Mouse (Mus musculus) embryonic facial prominence, embryonic 12.5 days (tissue): ENCODE results near the gene Rnf41. TPM values are rescaled to one million over a fixed set of nuclear protein-coding genes. Genes with fewer than 3 reads are reported as not detected.

Experiments
- ATAC-seq: fragments of 200-750 bp; cut with Nextera tagmentation; 2 replicates; pipeline ENCODE4 v1.8.0; 2017; ENCODE audit not compliant: insufficient number of reproducible peaks, insufficient read depth, low FRiP score, low TSS enrichment
- H3K27ac ChIP-seq: fragments of 300-500 bp; sonication (generic); 2 replicates; pipeline ENCODE4 v1.5.1; 2016; ENCODE audit warnings: mild to moderate bottlenecking
- H3K27me3 ChIP-seq: fragments of 300-500 bp; sonication (generic); 2 replicates; pipeline ENCODE4 v1.6.1; 2016; ENCODE audit warnings: mild to moderate bottlenecking, moderate library complexity
- H3K36me3 ChIP-seq: fragments of 300-500 bp; sonication (generic); 2 replicates; pipeline ENCODE4 v1.6.1; 2016; ENCODE audit warnings: mild to moderate bottlenecking
- H3K4me1 ChIP-seq: fragments of 300-500 bp; sonication (generic); 2 replicates; pipeline ENCODE4 v1.6.1; 2016
- H3K4me2 ChIP-seq: fragments of 300-500 bp; sonication (generic); replicated peaks from 2 replicates; pipeline ENCODE4 v1.6.1; 2016; ENCODE audit warnings: mild to moderate bottlenecking, moderate library complexity
- H3K4me3 ChIP-seq: fragments of 300-500 bp; sonication (generic); 2 replicates; pipeline ENCODE4 v1.5.1; 2016; ENCODE audit warnings: mild to moderate bottlenecking
- H3K9ac ChIP-seq: fragments of 300-500 bp; sonication (generic); 2 replicates; pipeline ENCODE4 v1.6.1; 2016; ENCODE audit warnings: mild to moderate bottlenecking, moderate library complexity
- H3K9me3 ChIP-seq: fragments of 300-500 bp; sonication (generic); 2 replicates; pipeline ENCODE4 v1.6.1; 2016; ENCODE audit warnings: mild to moderate bottlenecking, moderate library complexity
- WGBS: fragments of 180-500 bp; shearing (Covaris S2); methylation state at CpG from one replicate; pipeline ENCODE4 v1.1.7; 2016; 5-methylcytosine and 5-hydroxymethylcytosine counted together
- polyA plus RNA-seq: library from polyadenylated mRNA; unstranded; fragments of >200 nt; fragmentation: Nextera tagmentation; extraction: Ambion mirVana; gene quantifications from 2 replicates; pipeline ENCODE4 v1.2.1, GENCODE M21; 2016

Rnf41 gene
- polyA plus RNA-seq, result 44.5 and 50.5 TPM in 2 replicates

DNA sequence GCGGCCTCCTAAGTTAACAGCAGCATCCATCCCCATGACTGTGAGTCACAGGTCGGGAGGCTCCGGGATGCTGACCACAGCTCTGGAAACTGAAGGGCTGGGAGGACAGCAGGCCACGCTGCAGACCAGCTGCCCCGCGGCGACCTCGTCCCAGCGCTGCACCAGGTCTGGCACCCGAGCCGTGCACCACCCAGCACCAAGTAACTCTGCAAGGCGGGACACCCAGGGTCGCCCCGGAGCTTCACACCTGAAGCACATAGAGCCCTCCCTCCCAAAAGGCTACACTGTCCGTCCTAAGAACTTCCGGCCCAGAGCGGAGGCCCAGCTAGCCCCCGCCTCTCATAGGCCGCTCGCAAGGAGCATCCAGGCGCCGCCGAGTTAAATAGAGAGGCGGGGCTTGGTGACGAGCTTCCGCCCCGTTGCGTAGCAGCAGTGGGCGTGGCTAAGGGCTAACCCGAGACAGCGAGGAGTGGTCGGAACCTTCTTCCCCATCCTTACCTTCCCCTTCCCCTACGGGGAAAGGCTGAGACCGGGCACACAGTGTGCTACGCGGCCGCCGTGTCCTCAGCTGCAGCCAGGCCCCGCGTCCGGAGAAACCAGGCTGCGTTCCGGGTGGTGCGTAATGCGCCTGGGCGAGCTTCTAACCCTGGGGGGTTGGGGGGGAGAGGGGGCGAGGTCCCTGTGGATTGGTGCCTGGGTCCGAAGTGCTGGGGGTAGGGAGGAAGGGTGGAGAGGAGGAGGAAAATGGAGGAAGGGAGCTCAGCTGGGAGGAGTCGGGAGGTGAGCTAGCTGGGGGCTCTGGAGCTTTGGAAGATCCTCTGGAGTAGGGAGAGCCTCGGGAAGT is at the start of gene Rnf41, which contains the start of gene Nabp2:
Rnf41 (plus strand) TSS at position 447 of the 844 bp plus-strand sequence.
Nabp2 (minus strand) TSS at position 282 of the 844 bp plus-strand sequence.
- H3K36me3 ChIP-seq, result peaks cover 19% of the 10 kb centered on the region
- peak within 1 kb of the TSS; percentile 87 for H3K9ac ChIP-seq
- peak within 1 kb of the TSS; percentile 95 for H3K27ac ChIP-seq
- H3K9me3 ChIP-seq, result no peaks in the 10 kb centered on the region
- H3K4me3 ChIP-seq, result peak within 1 kb of the TSS; percentile 93
- peak within 1 kb of the TSS; percentile 84 for H3K4me2 ChIP-seq
- 0% methylated on average over 50 of the region's 50 CpGs for WGBS
- peak; percentile 92 for ATAC-seq
- no peaks in the 10 kb centered on the region for H3K27me3 ChIP-seq
- H3K4me1 ChIP-seq, result peaks cover 29% of the 10 kb centered on the region

DNA sequence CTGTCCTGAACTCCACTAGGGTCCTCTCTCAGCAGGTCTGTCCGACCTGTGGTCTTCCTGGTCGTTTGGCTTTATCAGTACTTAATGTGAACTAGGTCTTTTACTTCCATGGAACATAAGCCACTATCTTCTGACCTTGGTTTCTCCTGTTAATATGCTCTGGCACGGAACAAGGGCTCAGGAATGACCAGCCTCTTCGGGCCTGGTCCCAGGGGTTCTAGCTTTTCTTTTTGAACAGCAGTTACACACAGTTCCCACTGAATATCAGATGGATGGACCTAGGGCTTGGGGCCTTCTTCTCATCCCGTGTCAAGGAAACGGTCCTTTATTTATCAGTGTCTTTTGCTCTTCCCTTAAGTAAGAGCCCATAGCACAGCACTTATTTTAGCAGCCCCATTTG is 49.6 kb upstream of the Rnf41 start:
- Histone ChIP-seq H3K4me2 (no peak overlapping the region), H3K4me1 (no peaks in the 10 kb centered on the region), H3K36me3 (peaks cover 77% of the 10 kb centered on the region), H3K4me3 (no peak overlapping the region), H3K27me3 (no peaks in the 10 kb centered on the region), H3K9me3 (no peaks in the 10 kb centered on the region), H3K27ac (no peak overlapping the region), H3K9ac (no peak overlapping the region)
- 95% methylated on average over 6 of the region's 6 CpGs for WGBS
- no peak for ATAC-seq

DNA sequence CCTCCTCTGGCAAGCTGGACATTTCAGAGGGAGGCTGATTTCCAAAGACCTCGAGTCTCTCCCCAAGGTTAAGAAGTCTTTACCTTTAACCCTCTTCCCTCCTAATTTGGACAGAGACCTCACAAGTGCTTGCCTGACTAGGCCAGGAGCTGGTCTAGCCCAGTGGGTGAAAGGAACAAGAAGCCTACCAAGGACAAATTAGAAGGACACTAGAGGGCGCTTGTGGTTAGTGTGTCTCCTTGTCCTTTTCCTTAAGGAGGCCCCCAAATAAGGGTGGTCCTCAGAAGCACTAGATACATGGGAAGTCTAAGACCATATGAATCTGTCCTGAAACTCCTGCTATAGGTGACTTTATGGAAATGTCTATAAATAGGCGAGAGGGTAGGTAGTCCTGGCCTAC is 48.9 kb upstream of the Rnf41 start:
- Histone ChIP-seq H3K4me3 (no peak overlapping the region), H3K9ac (no peak overlapping the region), H3K9me3 (no peaks in the 10 kb centered on the region), H3K27ac (no peak overlapping the region), H3K4me1 (peaks cover 2% of the 10 kb centered on the region), H3K4me2 (no peak overlapping the region), H3K36me3 (peaks cover 71% of the 10 kb centered on the region), H3K27me3 (no peaks in the 10 kb centered on the region)
- ATAC-seq, result no peak
- 48% methylated on average over 3 of the region's 3 CpGs for WGBS

DNA sequence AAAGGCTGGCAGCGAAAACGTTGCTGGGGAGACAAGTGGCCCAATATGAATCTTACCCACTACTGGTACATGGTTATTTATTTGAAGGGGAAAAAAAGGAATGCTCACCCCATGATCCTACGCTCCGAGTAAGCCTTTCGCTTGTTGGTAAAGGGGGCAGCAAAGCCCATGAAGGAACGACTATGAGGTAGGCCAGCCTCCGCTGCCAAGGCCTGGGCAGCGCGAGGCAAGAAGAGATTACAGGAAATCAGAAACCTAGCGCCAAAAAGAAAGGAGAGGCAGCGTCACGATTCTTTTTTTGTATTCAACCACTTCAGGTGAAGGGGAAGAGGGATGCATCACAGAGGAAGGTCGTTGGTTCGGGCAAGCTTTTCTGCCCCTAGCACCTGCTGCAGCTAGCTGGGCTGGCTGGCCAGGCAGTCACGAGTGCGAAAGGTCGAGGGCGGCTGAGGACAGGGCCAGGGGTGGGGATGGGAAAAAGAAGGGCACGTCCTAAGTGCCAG is 43.5 kb upstream of the Rnf41 start:
- H3K4me1 ChIP-seq, result peaks cover 8% of the 10 kb centered on the region
- H3K4me2 ChIP-seq, result peak overlapping the region; percentile 91
- H3K9ac ChIP-seq, result peak overlapping the region; percentile 75
- no peaks in the 10 kb centered on the region for H3K27me3 ChIP-seq
- H3K4me3 ChIP-seq, result peak overlapping the region; percentile 73
- peaks cover 23% of the 10 kb centered on the region for H3K36me3 ChIP-seq
- peak overlapping the region; percentile 94 for H3K27ac ChIP-seq
- no peaks in the 10 kb centered on the region for H3K9me3 ChIP-seq
- 20% methylated on average over 19 of the region's 19 CpGs for WGBS
- ATAC-seq, result no peak

DNA sequence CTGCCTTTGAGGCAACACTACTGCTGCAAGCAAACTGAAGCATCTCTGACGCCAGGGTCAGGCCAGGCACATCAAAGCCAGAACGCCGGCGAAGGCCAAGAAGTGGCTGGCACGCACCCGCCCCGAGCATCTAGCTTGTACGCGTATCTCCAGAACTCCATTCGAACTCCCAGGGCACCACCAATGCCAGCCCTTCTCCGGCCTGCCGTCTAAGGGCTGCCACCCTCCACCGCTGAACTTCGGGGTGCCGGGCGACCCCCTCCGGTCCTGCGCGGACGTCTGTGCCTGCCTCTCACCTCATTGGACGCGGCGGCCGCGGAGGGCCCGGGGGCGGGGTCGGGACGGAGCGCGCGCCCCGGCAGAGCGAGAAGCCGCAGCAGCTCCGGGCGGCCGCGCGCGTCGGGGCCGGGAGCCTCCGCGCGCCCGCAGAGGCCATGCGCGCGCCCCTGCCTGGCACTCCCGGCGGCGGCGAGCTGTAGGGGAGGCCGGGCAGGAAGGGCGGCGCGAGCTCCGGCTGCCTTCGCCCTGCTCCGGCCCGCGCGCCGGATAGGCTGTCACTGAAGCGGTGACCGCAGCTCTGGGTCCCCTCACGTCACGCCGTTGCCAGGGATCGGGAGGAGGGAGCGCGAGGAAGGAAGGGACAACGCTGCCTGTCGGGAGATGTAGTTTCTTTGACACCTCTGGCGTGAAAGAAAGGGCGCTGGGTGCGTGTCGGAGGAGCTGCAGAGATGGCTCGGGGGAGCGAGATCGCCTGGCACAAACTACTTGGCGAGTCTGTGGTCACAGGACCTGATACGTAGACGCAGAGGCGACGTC is 42.8 kb upstream of the Rnf41 start, which contains the start of gene Coq10a:
Coq10a (minus strand) TSS at position 596 of the 816 bp plus-strand sequence.
- Histone ChIP-seq H3K4me2 (peak within 1 kb of the TSS; percentile 91), H3K4me3 (peak within 1 kb of the TSS; percentile 73), H3K36me3 (peaks cover 16% of the 10 kb centered on the region; the same call in 1 of the 2 replicates), H3K4me1 (peaks cover 8% of the 10 kb centered on the region), H3K9me3 (no peaks in the 10 kb centered on the region), H3K27ac (peak within 1 kb of the TSS; percentile 94), H3K27me3 (no peaks in the 10 kb centered on the region), H3K9ac (peak within 1 kb of the TSS; percentile 75)
- under 1% methylated on average over 87 of the region's 87 CpGs for WGBS
- ATAC-seq, result peak; percentile 91

DNA sequence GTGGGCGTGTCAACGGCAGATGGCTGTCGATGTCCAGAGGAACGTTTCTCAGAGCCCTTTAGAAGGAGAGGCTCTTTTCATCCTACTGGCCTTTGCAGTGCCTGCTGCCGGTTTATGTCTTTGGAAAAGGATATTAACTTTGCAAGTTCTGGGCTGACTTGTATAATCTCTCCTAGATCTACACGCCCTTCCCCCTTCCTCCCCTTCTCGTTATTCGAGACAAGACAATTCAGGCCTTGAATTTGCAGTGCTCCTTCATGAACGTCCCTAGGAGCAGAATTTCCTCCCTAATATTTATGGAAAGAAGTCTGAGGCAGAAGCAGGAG is 42.3 kb upstream of the Rnf41 start:
- Histone ChIP-seq H3K4me2 (peak overlapping the region; percentile 91), H3K27ac (peak overlapping the region; percentile 94), H3K4me1 (peaks cover 8% of the 10 kb centered on the region), H3K4me3 (peak overlapping the region; percentile 73), H3K36me3 (peaks cover 16% of the 10 kb centered on the region; the same call in 1 of the 2 replicates), H3K27me3 (no peaks in the 10 kb centered on the region), H3K9me3 (no peaks in the 10 kb centered on the region), H3K9ac (peak overlapping the region; percentile 75)
- no peak for ATAC-seq
- 4% methylated on average over 9 of the region's 9 CpGs for WGBS

DNA sequence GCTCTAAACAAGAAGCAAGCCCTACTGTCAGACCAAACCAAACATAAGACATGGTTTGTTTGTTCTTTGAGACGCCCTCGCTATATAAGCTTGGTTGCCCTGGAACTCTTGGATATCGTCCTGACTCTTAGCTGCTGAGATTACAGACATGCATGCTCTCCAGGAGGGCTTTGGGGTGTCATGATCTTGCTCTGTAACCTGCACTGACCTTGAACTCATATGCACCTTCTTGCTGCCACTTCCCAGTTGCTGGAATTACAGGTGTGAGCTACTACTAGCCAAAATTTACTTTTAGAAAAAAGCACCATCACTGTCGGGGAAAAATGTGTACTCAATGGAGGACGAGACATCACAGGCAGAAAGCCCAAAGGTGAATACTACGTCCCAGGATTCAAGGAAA is 41.9 kb upstream of the Rnf41 start:
- ATAC-seq, result no peak
- WGBS, result 79% methylated on average over 6 of the region's 6 CpGs
- H3K4me3 ChIP-seq, result peak overlapping the region; percentile 73; the same call in 1 of the 2 replicates
- H3K9me3 ChIP-seq, result no peaks in the 10 kb centered on the region
- no peak overlapping the region for H3K9ac ChIP-seq
- H3K27ac ChIP-seq, result peak overlapping the region; percentile 94
- peak overlapping the region; percentile 91 for H3K4me2 ChIP-seq
- peaks cover 12% of the 10 kb centered on the region; the same call in 1 of the 2 replicates for H3K36me3 ChIP-seq
- peaks cover 8% of the 10 kb centered on the region for H3K4me1 ChIP-seq
- H3K27me3 ChIP-seq, result no peaks in the 10 kb centered on the region

DNA sequence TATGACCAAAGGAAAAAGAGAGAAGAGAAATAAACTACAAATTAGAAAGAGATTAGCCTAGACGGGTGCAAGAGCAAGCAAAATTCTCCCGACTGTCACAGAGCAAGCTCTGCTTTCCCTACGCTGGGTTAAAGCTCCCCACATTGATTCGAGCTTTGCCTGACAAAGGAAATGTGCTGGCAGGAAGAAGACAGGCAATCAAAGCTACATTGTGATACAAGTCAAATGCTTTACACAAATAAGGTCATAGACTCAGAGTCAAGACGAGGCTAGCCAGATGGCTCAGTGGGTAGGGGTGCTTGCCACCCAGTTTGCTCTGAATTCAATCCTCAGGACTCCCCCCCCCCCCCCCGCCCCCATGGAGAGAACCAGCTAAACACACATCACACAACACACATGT is 41.4 kb upstream of the Rnf41 start:
- Histone ChIP-seq H3K36me3 (peaks cover 9% of the 10 kb centered on the region; the same call in 1 of the 2 replicates), H3K4me2 (no peak overlapping the region), H3K4me1 (peaks cover 8% of the 10 kb centered on the region), H3K9ac (no peak overlapping the region), H3K4me3 (no peak overlapping the region), H3K27ac (no peak overlapping the region), H3K27me3 (no peaks in the 10 kb centered on the region), H3K9me3 (no peaks in the 10 kb centered on the region)
- ATAC-seq, result no peak
- WGBS, result 68% methylated on average over 5 of the region's 6 CpGs

DNA sequence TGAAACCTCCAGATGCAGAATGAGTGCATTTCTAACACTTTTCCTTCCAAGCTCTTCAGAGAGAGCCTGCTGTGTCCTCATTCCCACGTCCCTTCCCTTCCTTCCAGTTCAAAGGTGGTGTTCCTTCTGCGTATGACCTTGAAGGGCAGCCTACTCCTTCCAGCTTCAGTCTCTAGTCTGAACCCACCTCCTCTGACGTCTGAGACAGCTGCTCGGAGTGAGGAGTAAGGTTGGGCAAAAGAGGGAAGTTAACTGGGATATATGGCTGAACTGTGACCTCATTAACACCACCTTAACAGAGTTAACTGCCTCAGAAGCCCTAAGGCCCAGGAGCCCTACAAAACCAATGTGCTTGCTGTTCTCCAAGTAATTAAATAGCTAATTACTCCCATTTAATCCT is 40.9 kb upstream of the Rnf41 start:
- no peaks in the 10 kb centered on the region for H3K27me3 ChIP-seq
- H3K9ac ChIP-seq, result no peak overlapping the region
- no peak overlapping the region for H3K27ac ChIP-seq
- H3K4me2 ChIP-seq, result no peak overlapping the region
- no peaks in the 10 kb centered on the region for H3K9me3 ChIP-seq
- no peak overlapping the region for H3K4me3 ChIP-seq
- H3K36me3 ChIP-seq, result 0 out of 2 replicates have a peak, but pooled peaks cover 4% of the 10 kb centered on the region
- 61% methylated on average over 4 of the region's 4 CpGs for WGBS
- peaks cover 8% of the 10 kb centered on the region for H3K4me1 ChIP-seq
- ATAC-seq, result no peak

DNA sequence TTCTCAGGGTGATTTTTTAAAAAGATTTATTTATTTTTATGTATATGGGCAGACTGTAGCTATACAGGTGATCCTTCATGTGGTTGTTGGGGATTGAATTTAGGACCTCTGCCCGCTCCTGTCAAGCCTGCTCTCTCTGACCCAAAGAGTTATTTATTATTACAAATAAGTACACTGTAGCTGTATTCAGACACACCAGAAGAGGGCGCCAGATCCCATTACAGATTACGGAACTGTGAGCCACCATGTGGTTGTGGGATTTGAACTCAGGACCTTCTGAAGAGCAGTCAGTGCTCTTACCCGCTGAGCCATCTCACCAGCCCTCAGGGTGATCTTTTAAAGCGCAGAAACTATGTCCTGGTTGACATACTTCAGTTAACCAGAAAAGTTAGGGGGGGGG is 39.3 kb upstream of the Rnf41 start:
- Histone ChIP-seq H3K9me3 (no peaks in the 10 kb centered on the region), H3K9ac (no peak overlapping the region), H3K27ac (no peak overlapping the region), H3K4me1 (peaks cover 12% of the 10 kb centered on the region), H3K27me3 (no peaks in the 10 kb centered on the region), H3K4me2 (no peak overlapping the region), H3K36me3 (no peaks in the 10 kb centered on the region), H3K4me3 (no peak overlapping the region)
- ATAC-seq, result no peak
- 80% methylated on average over 5 of the region's 5 CpGs for WGBS

DNA sequence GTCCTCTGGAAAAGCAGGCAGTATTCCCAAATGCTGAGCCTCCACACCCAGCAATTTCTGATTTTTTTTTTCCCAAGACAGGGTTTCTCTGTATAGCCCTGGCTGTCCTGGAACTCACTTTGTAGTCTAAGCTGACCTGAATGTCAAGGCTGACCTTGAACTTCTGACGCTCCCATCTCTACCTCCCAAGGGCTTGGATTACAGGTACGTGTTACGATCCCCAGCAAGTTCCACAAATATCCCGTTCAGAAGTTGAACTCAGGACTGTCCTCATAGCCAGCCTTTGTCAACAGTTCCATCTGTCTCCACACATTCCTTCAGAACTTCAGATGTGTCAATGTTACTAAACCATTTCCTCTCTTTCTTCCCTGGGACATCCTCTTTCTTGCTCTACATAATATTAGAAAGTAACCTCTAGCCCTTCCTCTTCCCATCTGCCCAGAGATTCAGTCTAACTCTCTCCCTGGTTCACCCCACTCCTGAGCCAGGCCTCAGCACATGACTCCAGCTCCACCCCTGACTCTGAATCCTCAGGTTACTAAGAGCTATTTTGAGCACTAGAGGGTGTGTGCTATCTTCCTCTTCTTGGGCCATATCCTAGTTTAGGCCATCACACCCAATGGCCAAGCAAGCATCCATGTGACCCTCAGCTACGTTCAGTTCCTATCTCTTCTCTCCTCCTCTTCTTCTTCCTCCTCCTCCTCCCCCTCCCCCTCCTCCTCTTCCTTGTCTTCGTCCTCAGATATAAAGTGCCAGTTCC is 38.3 kb upstream of the Rnf41 start:
- Histone ChIP-seq H3K4me3 (no peak overlapping the region), H3K27ac (no peak overlapping the region), H3K36me3 (no peaks in the 10 kb centered on the region), H3K4me2 (no peak overlapping the region), H3K27me3 (no peaks in the 10 kb centered on the region), H3K9ac (no peak overlapping the region), H3K9me3 (no peaks in the 10 kb centered on the region), H3K4me1 (peaks cover 8% of the 10 kb centered on the region)
- no peak for ATAC-seq
- 79% methylated on average over 6 of the region's 6 CpGs for WGBS
